Mouse (Mus musculus): ENCODE results near the gene Cldn20. TPM values are rescaled to one million over a fixed set of nuclear protein-coding genes. Genes with fewer than 3 reads are reported as not detected.

The Cldn20 gene
- polyA plus RNA-seq, 1 experiment from 2014 or later = 0.53 TPM

DNA sequence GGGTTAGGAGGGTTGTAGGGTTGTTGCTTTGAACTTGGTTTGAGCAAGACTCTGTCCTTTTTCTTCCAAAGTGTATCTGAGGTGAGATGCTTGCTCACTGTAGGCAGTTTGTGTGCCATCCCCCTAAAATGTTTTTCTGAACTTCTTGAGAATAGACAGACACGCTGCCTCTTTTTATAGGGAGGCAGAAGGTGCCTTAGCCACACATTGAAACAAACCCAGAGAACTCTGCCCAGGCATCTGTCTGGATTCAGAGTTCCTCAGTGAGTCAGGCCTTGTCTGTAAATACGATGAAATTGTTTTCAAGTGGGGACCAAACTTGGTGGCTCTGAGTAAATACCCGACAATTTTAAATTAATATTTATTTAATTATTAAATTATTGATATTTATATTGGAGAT lies 33.8 kb upstream of the Cldn20 start:
- peaks cover 8% of the 10 kb centered on the region; the same call in 1 of the 2 replicates for H3K36me3 ChIP-seq
- no peaks in the 10 kb centered on the region for H3K27me3 ChIP-seq
- H3K4me2 ChIP-seq (replicated peaks) = no peak overlapping the region
- no peak overlapping the region for H3K9ac ChIP-seq
- no peak overlapping the region for H3K27ac ChIP-seq (replicated peaks)
- WGBS = 94% methylated on average over 3 of the region's 3 CpGs
- no peaks in the 10 kb centered on the region for H3K9me3 ChIP-seq (replicated peaks)
- no peak overlapping the region for H3K4me3 ChIP-seq (replicated peaks)
- no peak for ATAC-seq (ENCODE audit: insufficient number of reproducible peaks, low FRiP score, low TSS enrichment, low read depth)
- no peaks in the 10 kb centered on the region for H3K4me1 ChIP-seq

DNA sequence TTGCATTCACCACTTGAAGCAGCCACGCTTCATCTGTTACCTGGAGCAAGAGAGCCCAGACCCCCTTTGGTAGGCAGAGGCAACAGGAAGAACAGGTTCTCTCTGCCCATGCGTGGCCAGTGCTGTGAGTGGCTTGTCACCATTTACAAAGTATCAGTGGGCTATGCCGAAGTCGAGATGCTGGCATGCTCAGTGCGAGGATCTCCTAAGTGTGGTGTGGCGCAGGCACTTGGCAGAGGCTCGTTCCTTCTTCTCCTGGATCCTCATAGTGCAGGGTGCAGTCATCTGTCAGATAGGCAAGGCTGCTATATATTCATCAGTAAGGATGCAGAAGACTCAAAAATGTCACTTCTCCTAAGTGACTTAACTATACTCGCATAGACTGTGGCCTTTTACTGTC lies 32.9 kb upstream of the Cldn20 start:
- H3K9ac ChIP-seq = no peak overlapping the region
- no peaks in the 10 kb centered on the region for H3K4me1 ChIP-seq
- peaks cover 12% of the 10 kb centered on the region; the same call in 1 of the 2 replicates for H3K36me3 ChIP-seq
- H3K27me3 ChIP-seq = no peaks in the 10 kb centered on the region
- H3K4me3 ChIP-seq (replicated peaks) = no peak overlapping the region
- ATAC-seq (ENCODE audit: insufficient number of reproducible peaks, low FRiP score, low TSS enrichment, low read depth) = no peak
- WGBS = 86% methylated on average over 8 of the region's 8 CpGs
- no peak overlapping the region for H3K4me2 ChIP-seq (replicated peaks)
- no peak overlapping the region for H3K27ac ChIP-seq (replicated peaks)
- H3K9me3 ChIP-seq (replicated peaks) = no peaks in the 10 kb centered on the region

DNA sequence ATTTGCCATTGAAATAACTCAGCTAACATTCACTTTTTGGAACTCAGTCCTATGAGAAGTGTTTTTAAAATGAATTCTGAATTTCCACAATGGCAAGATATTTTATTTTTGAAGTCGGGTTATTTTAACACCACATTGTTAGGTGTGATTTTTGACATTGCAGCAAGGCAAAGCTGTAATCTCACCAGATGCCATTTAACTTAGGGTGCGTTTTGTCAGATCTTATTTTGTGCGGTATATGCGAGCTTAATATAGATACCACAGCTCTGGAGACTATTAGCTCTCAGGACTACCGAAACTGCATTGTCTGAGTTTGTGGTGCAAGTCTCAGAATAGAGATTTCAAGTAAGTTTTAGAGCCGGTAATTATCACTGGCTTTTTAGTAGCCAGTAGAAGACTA lies 32.3 kb upstream of the Cldn20 start:
- no peak overlapping the region for H3K4me3 ChIP-seq (replicated peaks)
- no peaks in the 10 kb centered on the region for H3K4me1 ChIP-seq
- H3K9me3 ChIP-seq (replicated peaks) = no peaks in the 10 kb centered on the region
- no peak overlapping the region for H3K27ac ChIP-seq (replicated peaks)
- no peak for ATAC-seq (ENCODE audit: insufficient number of reproducible peaks, low FRiP score, low TSS enrichment, low read depth)
- no peak overlapping the region for H3K4me2 ChIP-seq (replicated peaks)
- H3K27me3 ChIP-seq = no peaks in the 10 kb centered on the region
- H3K36me3 ChIP-seq = peaks cover 12% of the 10 kb centered on the region; the same call in 1 of the 2 replicates
- WGBS = 92% methylated on average over 6 of the region's 6 CpGs
- H3K9ac ChIP-seq = no peak overlapping the region

DNA sequence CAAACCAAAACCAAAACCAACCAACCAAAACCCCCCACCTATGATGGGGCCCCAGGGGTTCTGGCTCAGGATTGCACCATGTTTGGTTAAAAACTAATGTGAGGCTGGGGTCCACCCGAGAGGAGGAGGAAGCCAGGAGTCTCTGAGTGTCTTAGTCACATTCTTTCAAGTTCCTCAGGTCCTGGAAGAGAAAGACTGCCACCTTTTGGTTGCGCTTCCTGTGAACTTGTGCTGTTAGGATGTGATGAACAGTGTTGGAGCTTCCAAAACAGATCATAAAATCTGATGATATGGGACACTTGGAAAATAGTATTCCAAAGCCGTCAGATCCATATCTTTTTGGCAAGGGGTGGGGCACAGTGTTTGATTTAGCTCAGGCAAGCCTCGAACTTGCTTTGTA lies 31.4 kb upstream of the Cldn20 start:
- no peak overlapping the region for H3K9ac ChIP-seq
- H3K36me3 ChIP-seq = peaks cover 16% of the 10 kb centered on the region; the same call in 1 of the 2 replicates
- no peak overlapping the region for H3K4me2 ChIP-seq (replicated peaks)
- 80% methylated on average over 4 of the region's 4 CpGs for WGBS
- ATAC-seq (ENCODE audit: insufficient number of reproducible peaks, low FRiP score, low TSS enrichment, low read depth) = no peak
- no peak overlapping the region for H3K4me3 ChIP-seq (replicated peaks)
- no peaks in the 10 kb centered on the region for H3K27me3 ChIP-seq
- H3K4me1 ChIP-seq = no peaks in the 10 kb centered on the region
- no peaks in the 10 kb centered on the region for H3K9me3 ChIP-seq (replicated peaks)
- no peak overlapping the region for H3K27ac ChIP-seq (replicated peaks)

DNA sequence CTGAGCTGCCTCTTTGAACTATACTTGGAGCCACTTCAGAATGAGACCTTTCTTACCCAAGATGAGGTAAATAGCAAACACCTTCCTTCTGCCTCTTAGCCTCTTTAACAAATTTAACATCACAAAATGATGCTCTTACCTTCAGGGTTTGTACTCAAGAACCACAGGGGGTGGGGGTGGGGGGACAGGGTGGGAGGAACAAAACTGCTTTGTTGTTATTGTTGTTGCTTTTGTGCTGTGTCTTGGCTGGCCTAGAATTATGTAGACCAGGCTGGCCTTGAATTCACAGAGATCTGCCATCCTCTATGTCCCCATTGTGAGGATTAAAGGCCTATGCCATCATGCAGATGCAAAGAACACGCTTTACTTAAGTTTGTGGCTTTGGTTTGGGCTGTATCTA lies 26.6 kb upstream of the Cldn20 start:
- WGBS = 92% methylated on average over 1 of the region's 1 CpGs
- no peaks in the 10 kb centered on the region for H3K27me3 ChIP-seq

DNA sequence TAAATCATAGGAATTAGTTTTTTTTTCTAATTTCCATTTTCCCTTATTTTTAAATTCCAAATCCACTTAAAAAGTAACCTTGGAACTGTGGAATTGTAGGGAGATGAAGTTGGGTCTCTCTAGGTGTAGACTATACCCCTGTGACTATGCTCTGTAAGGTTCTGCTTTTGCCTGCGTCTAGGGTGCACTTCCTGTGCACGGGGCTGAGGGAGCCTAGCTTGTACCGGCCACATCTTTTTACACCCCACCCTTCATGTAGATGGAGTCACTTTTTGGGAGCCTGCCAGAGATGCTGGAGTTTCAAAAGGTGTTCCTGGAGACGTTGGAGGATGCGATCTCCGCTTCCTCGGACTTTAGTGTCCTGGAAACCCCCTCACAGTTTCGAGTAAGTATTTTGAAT lies 25.8 kb upstream of the Cldn20 start:
- 84% methylated on average over 8 of the region's 8 CpGs for WGBS
- H3K36me3 ChIP-seq = peaks cover 29% of the 10 kb centered on the region

More for the DNA sequence above, 26.6 kb upstream of the Cldn20 start:
- Histone ChIP-seq H3K36me3 (peaks cover 21% of the 10 kb centered on the region; the same call in 1 of the 2 replicates), H3K4me2 (replicated peaks) (no peak overlapping the region), H3K9me3 (replicated peaks) (no peaks in the 10 kb centered on the region), H3K4me3 (replicated peaks) (no peak overlapping the region), H3K9ac (no peak overlapping the region), H3K4me1 (no peaks in the 10 kb centered on the region), H3K27ac (replicated peaks) (no peak overlapping the region)
- no peak for ATAC-seq (ENCODE audit: insufficient number of reproducible peaks, low FRiP score, low TSS enrichment, low read depth)

DNA sequence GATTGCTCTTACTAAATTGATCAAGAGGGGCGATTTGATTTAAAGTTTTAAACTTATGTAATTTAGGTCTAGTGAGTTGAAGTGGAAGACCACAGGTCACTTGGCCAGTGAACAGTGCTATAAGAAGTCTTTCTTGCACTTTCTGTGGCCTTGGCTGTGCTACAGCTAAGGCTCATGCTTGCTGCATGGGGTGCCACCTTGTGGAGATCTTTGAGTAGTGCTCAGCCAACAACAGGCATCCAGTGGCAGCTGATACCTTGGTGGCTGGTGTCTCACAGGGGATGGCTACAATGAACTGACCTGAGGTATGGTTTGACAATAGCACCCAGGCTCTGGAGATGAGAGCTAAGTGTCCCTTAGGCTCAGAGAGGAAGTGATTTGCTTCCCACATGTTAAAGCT lies 22.5 kb upstream of the Cldn20 start:
- Histone ChIP-seq H3K9me3 (replicated peaks) (no peaks in the 10 kb centered on the region), H3K27me3 (no peaks in the 10 kb centered on the region), H3K9ac (no peak overlapping the region), H3K4me3 (replicated peaks) (no peak overlapping the region), H3K4me2 (replicated peaks) (no peak overlapping the region), H3K27ac (replicated peaks) (no peak overlapping the region), H3K4me1 (no peaks in the 10 kb centered on the region), H3K36me3 (peaks cover 27% of the 10 kb centered on the region)
- ATAC-seq (ENCODE audit: insufficient number of reproducible peaks, low FRiP score, low TSS enrichment, low read depth) = no peak
- 13% methylated on average over 1 of the region's 1 CpGs for WGBS

More for the DNA sequence above, 25.8 kb upstream of the Cldn20 start:
- no peaks in the 10 kb centered on the region for H3K27me3 ChIP-seq
- H3K4me3 ChIP-seq (replicated peaks) = no peak overlapping the region
- H3K9me3 ChIP-seq (replicated peaks) = no peaks in the 10 kb centered on the region
- H3K27ac ChIP-seq (replicated peaks) = no peak overlapping the region
- no peaks in the 10 kb centered on the region for H3K4me1 ChIP-seq
- ATAC-seq (ENCODE audit: insufficient number of reproducible peaks, low FRiP score, low TSS enrichment, low read depth) = no peak
- no peak overlapping the region for H3K4me2 ChIP-seq (replicated peaks)
- no peak overlapping the region for H3K9ac ChIP-seq

DNA sequence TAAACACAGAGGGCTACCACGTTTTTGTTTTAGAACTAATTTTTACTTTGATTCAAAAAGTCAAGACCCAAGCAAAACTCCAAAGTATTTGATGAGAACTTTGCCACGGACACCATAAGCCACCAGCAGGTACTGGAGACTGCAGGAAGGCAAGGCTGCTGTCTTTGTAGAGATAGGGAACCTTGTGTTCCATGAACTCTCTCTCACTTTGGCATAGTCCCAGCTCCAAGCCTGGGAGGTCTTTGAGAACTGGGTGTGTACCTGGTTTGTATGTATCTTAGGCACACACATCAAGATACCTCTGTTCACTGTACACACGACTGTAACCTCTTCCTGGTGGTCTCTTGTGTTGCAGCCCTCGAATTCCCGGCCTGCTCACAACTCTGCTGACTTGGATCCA lies 18.0 kb upstream of the Cldn20 start:
- Histone ChIP-seq H3K27me3 (no peaks in the 10 kb centered on the region), H3K4me1 (no peaks in the 10 kb centered on the region), H3K9ac (no peak overlapping the region), H3K36me3 (peaks cover 49% of the 10 kb centered on the region), H3K27ac (replicated peaks) (no peak overlapping the region), H3K9me3 (replicated peaks) (no peaks in the 10 kb centered on the region), H3K4me2 (replicated peaks) (no peak overlapping the region), H3K4me3 (replicated peaks) (no peak overlapping the region)
- ATAC-seq (ENCODE audit: insufficient number of reproducible peaks, low FRiP score, low TSS enrichment, low read depth) = no peak
- WGBS = 87% methylated on average over 5 of the region's 5 CpGs

DNA sequence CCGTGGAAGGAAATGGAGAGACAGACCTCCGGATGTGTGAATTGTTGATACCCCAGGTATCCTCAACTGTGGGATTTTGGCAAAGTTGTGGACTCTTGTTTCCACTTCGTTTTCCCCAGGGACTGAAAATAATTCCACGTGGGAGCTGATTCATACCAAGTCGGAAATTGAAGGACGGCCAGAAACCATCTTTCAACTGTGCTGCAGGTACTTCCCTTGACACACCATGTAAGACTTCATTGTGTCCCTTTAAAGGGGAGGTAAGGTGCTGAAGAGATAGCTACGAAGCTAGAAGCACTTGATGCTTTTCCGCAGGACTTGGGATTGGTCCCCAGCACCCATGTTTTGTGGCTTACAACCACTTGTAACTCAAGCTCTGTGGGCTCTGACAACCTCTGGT lies 16.5 kb upstream of the Cldn20 start:
- Histone ChIP-seq H3K9me3 (replicated peaks) (no peaks in the 10 kb centered on the region), H3K27ac (replicated peaks) (no peak overlapping the region), H3K4me3 (replicated peaks) (no peak overlapping the region), H3K36me3 (peaks cover 46% of the 10 kb centered on the region), H3K9ac (no peak overlapping the region), H3K4me1 (no peaks in the 10 kb centered on the region), H3K27me3 (no peaks in the 10 kb centered on the region), H3K4me2 (replicated peaks) (no peak overlapping the region)
- WGBS = 91% methylated on average over 8 of the region's 8 CpGs
- no peak for ATAC-seq (ENCODE audit: insufficient number of reproducible peaks, low FRiP score, low TSS enrichment, low read depth)

DNA sequence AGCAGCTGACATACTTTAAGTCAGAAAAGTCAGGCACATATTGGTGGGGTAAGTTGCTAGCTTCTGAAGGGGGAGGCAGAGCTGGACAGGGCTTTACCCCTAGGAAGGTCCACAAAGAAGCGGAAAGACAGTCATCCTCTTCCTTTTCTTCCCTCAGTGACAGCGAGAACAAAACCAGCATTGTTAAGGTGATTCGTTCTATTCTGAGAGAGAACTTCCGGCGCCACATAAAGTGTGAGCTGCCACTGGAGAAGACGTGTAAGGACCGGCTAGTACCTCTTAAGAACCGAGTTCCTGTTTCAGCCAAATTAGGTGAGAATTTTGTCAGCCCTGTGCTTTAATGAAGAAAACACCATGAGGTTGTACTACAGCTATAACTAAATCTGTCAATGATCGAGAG lies 15.9 kb upstream of the Cldn20 start:
- H3K27me3 ChIP-seq = no peaks in the 10 kb centered on the region
- 56% methylated on average over 9 of the region's 9 CpGs for WGBS
- ATAC-seq (ENCODE audit: insufficient number of reproducible peaks, low FRiP score, low TSS enrichment, low read depth) = no peak
- H3K9ac ChIP-seq = no peak overlapping the region
- no peak overlapping the region for H3K4me3 ChIP-seq (replicated peaks)
- H3K27ac ChIP-seq (replicated peaks) = no peak overlapping the region
- H3K36me3 ChIP-seq = peaks cover 40% of the 10 kb centered on the region
- no peak overlapping the region for H3K4me2 ChIP-seq (replicated peaks)
- H3K4me1 ChIP-seq = no peaks in the 10 kb centered on the region
- H3K9me3 ChIP-seq (replicated peaks) = no peaks in the 10 kb centered on the region

DNA sequence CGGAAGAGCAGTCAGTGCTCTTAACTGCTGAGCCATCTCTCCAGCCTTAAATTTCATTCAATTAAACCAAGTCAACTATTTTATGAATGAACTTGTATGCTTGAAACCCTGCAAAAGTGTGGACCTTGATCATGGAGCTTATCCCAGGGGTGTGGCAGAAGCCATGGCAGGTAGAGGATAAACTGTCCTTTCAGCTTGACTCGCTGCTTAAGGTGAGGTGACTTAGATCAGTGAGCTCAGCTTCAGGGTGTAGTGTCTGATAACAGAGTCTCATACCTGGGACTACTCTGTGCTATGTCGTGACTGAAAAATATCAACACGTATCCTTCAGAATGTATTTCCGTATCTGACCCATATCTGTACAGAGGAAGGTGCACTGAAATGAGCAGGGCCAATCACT lies 12.0 kb upstream of the Cldn20 start:
- ATAC-seq (ENCODE audit: insufficient number of reproducible peaks, low FRiP score, low TSS enrichment, low read depth) = no peak
- no peaks in the 10 kb centered on the region for H3K9me3 ChIP-seq (replicated peaks)
- H3K9ac ChIP-seq = no peak overlapping the region
- H3K4me1 ChIP-seq = no peaks in the 10 kb centered on the region
- H3K4me2 ChIP-seq (replicated peaks) = no peak overlapping the region
- no peaks in the 10 kb centered on the region for H3K27me3 ChIP-seq
- H3K36me3 ChIP-seq = peaks cover 36% of the 10 kb centered on the region; the same call in 1 of the 2 replicates
- H3K4me3 ChIP-seq (replicated peaks) = no peak overlapping the region
- WGBS = 88% methylated on average over 5 of the region's 5 CpGs
- no peak overlapping the region for H3K27ac ChIP-seq (replicated peaks)

DNA sequence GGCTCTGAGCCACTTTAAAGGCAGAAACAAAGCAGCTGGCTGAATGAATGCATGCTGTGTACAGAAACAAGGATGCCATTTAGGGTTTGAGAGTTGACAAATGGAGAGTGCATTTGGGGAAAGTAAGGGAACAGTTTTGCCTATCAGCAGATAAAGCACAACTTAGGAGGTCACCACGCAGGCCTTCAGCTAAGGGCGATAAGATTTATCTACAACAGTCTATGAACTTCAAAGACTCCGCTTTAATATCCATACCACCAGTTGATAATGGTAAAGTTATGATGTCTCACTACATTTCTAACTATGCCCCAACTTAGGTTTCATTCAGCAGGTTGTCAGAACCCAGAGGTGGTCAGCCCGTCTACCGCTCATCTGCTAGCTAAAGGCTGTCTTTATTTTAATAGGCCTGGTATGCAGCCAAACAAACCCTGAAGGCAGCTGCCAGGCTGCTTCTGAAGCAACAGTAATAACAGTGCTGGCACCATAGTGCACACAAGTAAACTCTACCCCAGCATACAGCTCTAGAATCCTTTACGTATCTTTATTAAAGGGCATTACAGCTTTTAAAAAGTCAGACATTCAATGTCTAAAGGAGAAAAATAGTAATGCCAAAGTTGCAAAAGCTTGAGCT lies 4.4 kb upstream of the Cldn20 start:
- Histone ChIP-seq H3K36me3 (0 out of 2 replicates have a peak, but pooled peaks cover 3% of the 10 kb centered on the region), H3K4me3 (replicated peaks) (no peak overlapping the region), H3K9me3 (replicated peaks) (no peaks in the 10 kb centered on the region), H3K4me2 (replicated peaks) (no peak overlapping the region), H3K27ac (replicated peaks) (no peak overlapping the region), H3K9ac (no peak overlapping the region), H3K4me1 (no peaks in the 10 kb centered on the region), H3K27me3 (no peaks in the 10 kb centered on the region)
- WGBS = 78% methylated on average over 6 of the region's 6 CpGs
- no peak for ATAC-seq (ENCODE audit: insufficient number of reproducible peaks, low FRiP score, low TSS enrichment, low read depth)

All from embryonic facial prominence, embryonic 15.5 days (tissue).